Mouse (Mus musculus) urinary bladder, adult 2 months (tissue): Measurements from ENCODE around the gene Ankrd34c. TPM values are rescaled to one million over a fixed set of nuclear protein-coding genes. Genes with fewer than 3 reads are reported as not detected.

Experiments
- polyA plus RNA-seq: library from polyadenylated mRNA; depleted of rRNA; stranded (reverse); fragments of >200 nt; gene quantifications from 2 replicates; pipeline ENCODE4 v1.2.3, GENCODE M21; 2012; rRNA removed

Gene Ankrd34c
- polyA plus RNA-seq, 1 experiment: 0.06 TPM

Other genes starting within 250 kb of the Ankrd34c start
- 0.01 and 0.03 TPM in 2 replicates for gene Minar1, start 115.3 kb downstream of the Ankrd34c start, polyA plus RNA-seq
- gene Tmed3, start 33.4 kb downstream of the Ankrd34c start, polyA plus RNA-seq: 132 and 133 TPM in 2 replicates
- 1.1 TPM in 2 replicates for gene Rasgrf1, start 171.4 kb upstream of the Ankrd34c start, polyA plus RNA-seq